In genomic region chr14:79787918-79788317, GRCm38 (mm10) we compare ENCODE assay signal across 21 mouse cellular contexts. TPM values are rescaled to one million over a fixed set of nuclear protein-coding genes. Genes with fewer than 3 reads are reported as not detected.
"Had no signal": no experiment of that assay in that cellular context is flagged by ENCODE, and none has a peak within 500 bp of the region (broad histone marks: within the 10 kb centered on the region; RNA-seq: fewer than 3 reads in every experiment).

No protein-coding gene starts in this region.

- H3K36me3 ChIP-seq: midbrain, embryonic 10.5 days; midbrain, embryonic 12.5 days; neural tube, embryonic 13.5 days; neural tube, embryonic 15.5 days; stomach, embryonic 15.5 days had no signal

- H3K4me2 ChIP-seq: lung, embryonic 14.5 days; midbrain, embryonic 12.5 days; neural tube, embryonic 13.5 days; neural tube, embryonic 15.5 days; stomach, embryonic 15.5 days had no signal

- H3K9me3 ChIP-seq: midbrain, embryonic 10.5 days; midbrain, embryonic 12.5 days; neural tube, embryonic 13.5 days; neural tube, embryonic 15.5 days; stomach, embryonic 15.5 days had no signal

- H3K4me1 ChIP-seq: stomach, embryonic 15.5 days had no signal

- H3K4me3 ChIP-seq: midbrain, embryonic 10.5 days; midbrain, embryonic 12.5 days; myocyte; neural tube, embryonic 13.5 days; neural tube, embryonic 15.5 days; stomach, embryonic 15.5 days had no signal

- H3K27ac ChIP-seq: midbrain, embryonic 10.5 days; midbrain, embryonic 12.5 days; neural tube, embryonic 13.5 days; neural tube, embryonic 15.5 days; stomach, embryonic 15.5 days; stomach, postnatal 0 days had no signal

- H3K9ac ChIP-seq: lung, embryonic 14.5 days; midbrain, embryonic 12.5 days; neural tube, embryonic 13.5 days; neural tube, embryonic 15.5 days; stomach, embryonic 15.5 days had no signal

- DNase-seq: lung, embryonic 14.5 days; lung, postnatal 10 days; lung, postnatal 4 days; midbrain, embryonic 14.5 days; retina, postnatal 1 day; right cerebral cortex, adult 18-20 months; right cerebral cortex, postnatal 25 days; right cerebral cortex, postnatal 4 days; thymus, adult 2 months; thymus, postnatal 25 days; thymus, postnatal 4 days had no signal

- ATAC-seq: midbrain, embryonic 16.5 days had no signal

- H3K27me3 ChIP-seq: neural tube, embryonic 15.5 days; stomach, embryonic 15.5 days had no signal

RNA-seq across cellular contexts. Expression of gene Pcdh8, which starts 16.8 kb away (rescaled TPM):
- polyA plus RNA-seq: lung, embryonic 16.5 days; spleen, adult 2 months had no signal
